Mouse (Mus musculus) CH12F3 (cell line): ENCODE results near the gene Chst2.

Experiments
- in situ Hi-C: fragments of 300-500 bp; cut with MboI; formaldehyde crosslinking; loops from 2 replicates; pipeline ENCODE4 v1.14.3; 2020; ENCODE audit warnings: low sequenced_read_pairs

Chst2 gene

GRCm38 (mm10) chr9:95406571-95407561 lies at the start of gene Chst2:
Gene Chst2, minus strand, starts transcription at chr9:95406722.
- in situ Hi-C loops: no loop called here

GRCm38 (mm10) chr9:95451931-95452330 lies 45.4 kb upstream of the Chst2 start:
- in situ Hi-C loops: no loop called here

GRCm38 (mm10) chr9:95450586-95450985 lies 44.1 kb upstream of the Chst2 start:
- in situ Hi-C loops: no loop called here

GRCm38 (mm10) chr9:95442321-95442731 lies 35.8 kb upstream of the Chst2 start:
- in situ Hi-C loops: no loop called here

GRCm38 (mm10) chr9:95437883-95438282 lies 31.4 kb upstream of the Chst2 start:
- in situ Hi-C loops: no loop called here

GRCm38 (mm10) chr9:95436294-95436613 lies 29.7 kb upstream of the Chst2 start:
- in situ Hi-C loops: no loop called here

- in situ Hi-C loops: no loop called here
These were observed 29.2 kb upstream of the Chst2 start for GRCm38 (mm10) chr9:95435506-95436293.

GRCm38 (mm10) chr9:95428277-95428676 lies 21.8 kb upstream of the Chst2 start:
- in situ Hi-C loops: no loop called here

GRCm38 (mm10) chr9:95413911-95414310 lies 7.4 kb upstream of the Chst2 start:
- in situ Hi-C loops: no loop called here

GRCm38 (mm10) chr9:95412047-95412446 lies 5.5 kb upstream of the Chst2 start:
- in situ Hi-C loops: no loop called here

- in situ Hi-C loops: no loop called here
These were observed 1.2 kb upstream of the Chst2 start for GRCm38 (mm10) chr9:95407586-95408220.

GRCm38 (mm10) chr9:95405946-95406570 lies 464 bp downstream of the Chst2 start:
- in situ Hi-C loops: no loop called here

GRCm38 (mm10) chr9:95405511-95405945 lies 994 bp downstream of the Chst2 start:
- in situ Hi-C loops: no loop called here

GRCm38 (mm10) chr9:95404811-95405465 lies 1.6 kb downstream of the Chst2 start:
- in situ Hi-C loops: no loop called here

- in situ Hi-C loops: no loop called here
These were observed 4.8 kb downstream of the Chst2 start for GRCm38 (mm10) chr9:95401686-95402085.

GRCm38 (mm10) chr9:95392011-95392410 lies 14.5 kb downstream of the Chst2 start:
- in situ Hi-C loops: no loop called here

GRCm38 (mm10) chr9:95389956-95390355 lies 16.6 kb downstream of the Chst2 start:
- in situ Hi-C loops: no loop called here

GRCm38 (mm10) chr9:95387881-95388380 lies 18.6 kb downstream of the Chst2 start:
- in situ Hi-C loops: no loop called here

- in situ Hi-C loops: no loop called here
These were observed 30.6 kb downstream of the Chst2 start for GRCm38 (mm10) chr9:95375966-95376365.

GRCm38 (mm10) chr9:95375336-95375735 lies 31.2 kb downstream of the Chst2 start:
- in situ Hi-C loops: no loop called here
